Mouse (Mus musculus): ENCODE results near the gene Rrh.

The Rrh gene

DNA sequence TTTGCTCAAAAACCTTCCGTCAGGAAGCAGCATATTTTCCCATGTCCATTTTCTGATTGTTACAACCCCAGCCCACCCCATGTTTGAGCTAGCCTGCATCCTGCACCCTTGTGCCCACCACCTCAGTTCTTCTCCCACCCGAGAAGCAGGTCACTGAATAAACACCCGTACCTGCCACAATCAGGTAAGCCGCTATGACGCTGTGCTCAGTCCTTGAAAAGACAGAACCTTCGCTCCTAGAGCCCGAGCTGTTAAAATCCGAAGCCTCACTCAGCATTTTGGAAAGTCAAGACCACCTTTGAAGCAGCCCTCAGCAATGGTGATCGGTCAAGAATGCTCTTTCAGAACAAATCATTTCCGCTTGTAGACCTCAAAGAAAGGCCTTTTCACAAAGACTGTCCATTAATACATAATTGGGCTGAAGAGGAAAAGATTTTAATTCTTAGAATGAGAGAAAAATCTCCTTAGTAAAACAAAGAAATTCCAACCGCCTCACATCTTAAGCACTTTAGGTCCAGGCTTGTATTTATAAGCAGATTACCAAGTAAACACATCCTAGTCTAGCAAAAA lies at the start of gene Rrh:
Gene Rrh, minus strand, starts transcription at position 382 of the 570 bp plus-strand sequence.
- in situ Hi-C loops (cut with MboI; ENCODE audit: low pct_unique_long_range_greater_than_20kb in 1 of 2, low sequenced_read_pairs in 2 of 2, unreplicated experiment in 1 of 2), result no loop called here

DNA sequence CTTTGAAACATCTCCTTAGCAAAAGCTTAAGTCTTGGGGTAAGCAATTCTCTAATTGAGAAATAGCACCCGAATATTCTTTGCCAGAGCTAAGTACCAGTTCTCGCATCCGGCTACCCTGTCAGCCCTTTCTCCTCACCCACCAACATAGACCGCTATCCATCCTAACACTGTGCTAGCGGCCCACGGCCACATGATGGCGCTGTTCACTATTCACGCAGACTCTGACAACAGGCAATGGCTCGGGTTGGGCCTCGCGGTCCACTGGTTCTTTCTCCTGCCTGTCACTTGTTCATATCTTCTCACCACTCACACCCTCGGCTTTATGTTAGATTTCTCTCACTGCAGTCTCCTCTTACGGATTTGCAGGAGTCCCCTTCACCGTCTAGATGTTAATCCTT lies 41.3 kb upstream of the Rrh start:
- in situ Hi-C loops (cut with MboI; ENCODE audit: low pct_unique_long_range_greater_than_20kb in 1 of 2, low sequenced_read_pairs in 2 of 2, unreplicated experiment in 1 of 2), result loop anchor here in 1 of 2 experiments (25.0 kb wide), 1 partner anchor 224 kb away; no protein-coding TSS in a partner anchor

DNA sequence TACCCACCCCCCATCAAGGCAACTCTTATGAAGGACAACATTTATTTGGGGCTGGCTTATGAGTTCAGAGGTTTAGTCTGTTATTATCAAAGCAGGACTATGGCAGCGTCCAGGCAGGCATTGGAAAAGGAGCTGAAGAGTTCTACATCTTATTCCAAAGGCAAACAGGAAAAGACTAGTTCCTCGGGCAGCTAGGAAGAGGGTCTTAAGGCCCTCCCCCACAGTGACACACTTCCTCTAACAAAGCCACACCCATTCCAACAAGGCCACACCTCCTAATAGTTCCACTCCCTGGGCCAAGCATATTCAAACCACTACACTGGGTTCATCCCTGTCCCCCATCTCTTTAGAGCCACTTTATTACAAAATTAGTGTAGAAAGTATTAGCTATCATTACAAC lies 40.2 kb upstream of the Rrh start:
- in situ Hi-C loops (cut with MboI; ENCODE audit: low pct_unique_long_range_greater_than_20kb in 1 of 2, low sequenced_read_pairs in 2 of 2, unreplicated experiment in 1 of 2), result loop anchor here in 1 of 2 experiments (25.0 kb wide), 1 partner anchor 225 kb away; no protein-coding TSS in a partner anchor

DNA sequence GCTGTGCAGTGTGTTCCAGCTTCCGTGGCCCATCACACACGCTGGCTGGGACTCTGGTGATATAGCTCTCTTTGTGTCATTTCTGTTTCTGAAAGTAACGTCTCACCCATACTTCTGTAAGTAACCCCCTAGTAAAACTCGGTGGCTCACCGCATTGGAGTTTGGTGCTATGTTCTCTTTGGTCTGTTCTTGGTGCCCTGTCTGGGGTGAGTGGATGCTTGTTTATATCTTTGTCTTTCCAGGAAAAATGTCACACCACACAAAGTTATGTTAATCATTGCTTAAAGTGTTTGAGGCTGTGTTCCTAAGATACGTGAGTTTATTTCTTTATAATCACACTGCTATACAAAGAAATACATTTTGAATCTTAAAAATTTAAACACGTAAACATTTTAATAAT lies 24.5 kb upstream of the Rrh start:
- in situ Hi-C loops (cut with MboI; ENCODE audit: low pct_unique_long_range_greater_than_20kb in 1 of 2, low sequenced_read_pairs in 2 of 2, unreplicated experiment in 1 of 2), result no loop called here

DNA sequence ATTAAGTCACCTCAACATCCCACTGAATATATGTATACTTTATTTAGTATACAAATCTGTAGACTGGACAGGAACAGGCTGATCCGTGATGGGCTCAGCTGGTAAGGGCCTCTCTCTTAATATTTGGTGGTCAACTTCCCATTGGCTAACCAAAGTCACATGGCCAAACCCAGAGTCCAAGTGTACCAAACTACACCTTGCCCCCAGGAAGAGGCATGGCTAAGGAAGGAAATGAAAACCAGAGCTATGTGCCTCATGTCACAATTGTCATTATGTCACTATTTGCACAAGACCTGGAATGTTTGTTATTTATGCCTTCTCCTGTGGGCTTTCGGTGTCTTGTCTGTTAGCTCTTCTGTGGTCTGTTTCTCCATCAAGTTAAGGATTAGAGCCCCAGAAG lies 23.5 kb upstream of the Rrh start:
- in situ Hi-C loops (cut with MboI; ENCODE audit: low pct_unique_long_range_greater_than_20kb in 1 of 2, low sequenced_read_pairs in 2 of 2, unreplicated experiment in 1 of 2), result no loop called here

DNA sequence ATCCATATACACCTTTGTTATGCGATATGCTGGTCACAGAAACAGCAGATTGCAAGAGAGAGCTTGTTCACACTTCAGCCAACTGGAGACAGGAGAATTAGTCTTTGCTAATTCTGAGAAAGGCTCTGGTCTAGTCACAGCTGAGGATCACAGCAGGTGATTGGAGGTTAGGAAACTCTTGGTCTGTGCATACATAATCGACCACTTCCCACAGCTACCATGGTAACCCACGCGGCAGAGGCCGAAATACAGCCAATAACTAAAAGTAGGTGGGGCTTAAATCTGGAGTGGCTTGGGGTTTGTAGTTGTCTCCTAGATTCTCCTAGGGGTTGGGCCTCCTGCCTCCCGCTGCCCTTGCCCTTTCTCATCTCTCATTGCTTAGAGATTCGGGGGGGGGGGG lies 15.6 kb upstream of the Rrh start:
- in situ Hi-C loops (cut with MboI; ENCODE audit: low pct_unique_long_range_greater_than_20kb in 1 of 2, low sequenced_read_pairs in 2 of 2, unreplicated experiment in 1 of 2), result no loop called here

DNA sequence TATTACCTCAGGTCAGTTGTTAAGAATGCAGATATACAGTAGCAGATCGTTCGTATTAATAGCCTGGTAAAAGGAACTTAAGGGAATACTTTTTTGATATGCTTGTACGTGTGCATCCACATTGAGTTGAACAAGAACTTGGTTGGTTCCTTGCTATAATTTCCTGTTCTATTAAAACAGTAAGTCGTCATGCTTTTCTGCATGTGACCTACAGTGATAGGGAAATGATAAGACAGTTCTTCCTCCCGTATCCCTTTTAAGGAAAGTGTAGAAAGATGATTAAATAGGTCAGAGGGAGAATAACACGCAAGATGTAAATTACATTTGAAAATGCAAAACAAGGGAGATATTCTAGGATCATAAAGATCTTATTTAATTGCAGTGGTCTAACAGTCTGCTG lies 14.6 kb upstream of the Rrh start:
- in situ Hi-C loops (cut with MboI; ENCODE audit: low pct_unique_long_range_greater_than_20kb in 1 of 2, low sequenced_read_pairs in 2 of 2, unreplicated experiment in 1 of 2), result no loop called here

DNA sequence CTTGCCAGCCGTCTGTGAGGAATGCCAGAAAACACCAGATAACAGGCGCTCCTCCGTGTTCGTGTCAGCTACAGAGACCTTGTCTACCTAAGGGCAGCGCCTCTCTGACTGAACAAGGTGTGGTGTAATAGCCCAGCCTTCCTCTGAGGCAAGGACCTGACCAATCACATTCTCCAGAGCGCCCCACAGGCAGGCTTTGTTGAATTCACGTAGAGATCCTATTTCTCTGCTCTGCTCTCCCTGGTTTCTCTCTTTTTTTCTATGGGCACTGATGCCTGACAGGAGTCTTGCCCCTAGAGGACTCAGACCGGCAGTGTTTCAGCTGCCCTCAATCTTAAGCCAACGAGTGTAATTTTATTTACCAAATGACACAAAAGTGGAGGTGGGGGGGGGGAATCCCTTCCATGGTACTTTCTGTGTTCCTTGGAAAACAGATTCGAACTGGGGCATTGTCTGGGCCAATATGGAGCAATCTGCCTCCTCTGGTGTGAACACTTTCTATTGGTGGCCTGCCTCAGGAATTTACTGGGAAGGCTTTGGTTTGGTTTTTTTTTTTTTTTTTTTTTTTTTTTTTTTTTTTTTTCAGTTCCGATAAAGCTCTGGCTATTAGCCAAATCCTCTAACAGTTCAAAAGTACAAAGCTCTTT lies 13.8 kb upstream of the Rrh start:
- in situ Hi-C loops (cut with MboI; ENCODE audit: low pct_unique_long_range_greater_than_20kb in 1 of 2, low sequenced_read_pairs in 2 of 2, unreplicated experiment in 1 of 2), result no loop called here

DNA sequence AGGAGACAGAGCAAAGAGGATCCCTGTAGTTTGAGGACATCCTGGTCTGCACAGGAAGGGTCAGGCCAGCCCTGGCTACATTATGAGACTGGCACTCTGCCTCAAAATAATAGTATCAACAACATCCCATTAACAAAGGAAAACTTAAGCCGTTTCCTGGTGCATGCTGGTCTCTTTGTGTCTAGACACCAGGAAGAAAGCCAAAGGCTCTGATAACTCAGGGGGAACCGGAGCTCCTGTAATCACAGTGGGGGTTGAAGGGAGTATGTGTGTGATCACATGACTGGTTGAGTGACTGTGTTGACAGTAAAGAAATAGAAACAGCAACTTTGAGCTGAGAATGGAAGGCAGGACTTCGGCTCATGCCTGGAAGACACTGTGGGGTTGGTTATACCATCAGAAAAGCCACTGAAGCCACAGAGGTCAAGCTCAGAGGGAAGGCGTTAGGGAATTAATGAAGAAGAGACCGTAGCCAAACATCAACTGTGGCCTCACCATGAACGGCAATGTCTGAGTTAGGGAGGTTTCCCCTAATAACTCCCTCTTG lies 13.1 kb upstream of the Rrh start, which contains the start of gene Cfi:
Gene Cfi, plus strand, starts transcription at position 497 of the 547 bp plus-strand sequence.
- in situ Hi-C loops (cut with MboI; ENCODE audit: low pct_unique_long_range_greater_than_20kb in 1 of 2, low sequenced_read_pairs in 2 of 2, unreplicated experiment in 1 of 2), result no loop called here

DNA sequence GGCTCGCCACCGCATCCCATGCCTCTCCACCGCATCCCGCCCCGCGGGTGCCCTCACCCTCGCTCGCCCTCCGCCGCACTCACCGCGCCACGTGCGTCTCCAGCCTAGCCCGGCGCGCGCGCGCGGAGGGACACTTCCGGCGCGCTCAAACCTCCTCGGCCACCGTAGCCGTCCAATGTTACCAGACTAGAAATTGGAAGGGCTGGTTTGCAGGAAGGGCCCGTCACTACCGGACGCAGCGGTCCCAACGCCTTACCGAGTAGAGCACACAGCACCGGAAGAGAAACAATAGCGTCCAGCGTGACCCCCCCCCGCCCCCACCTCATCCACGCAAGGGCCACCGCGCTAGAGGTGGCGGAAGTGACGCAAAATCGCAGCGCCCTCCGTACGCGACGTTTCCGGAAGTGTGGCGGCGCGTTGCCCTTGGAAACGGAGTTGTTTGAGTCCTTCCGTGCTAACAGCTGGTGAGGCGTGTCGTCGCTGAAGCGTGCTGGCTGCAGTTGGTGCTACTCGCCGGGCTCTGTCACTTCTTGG lies 8.7 kb upstream of the Rrh start, which contains the start of gene Gar1:
Gene Gar1, minus strand, starts transcription at position 362 of the 534 bp plus-strand sequence.
- in situ Hi-C loops (cut with MboI; ENCODE audit: low pct_unique_long_range_greater_than_20kb in 1 of 2, low sequenced_read_pairs in 2 of 2, unreplicated experiment in 1 of 2), result no loop called here

DNA sequence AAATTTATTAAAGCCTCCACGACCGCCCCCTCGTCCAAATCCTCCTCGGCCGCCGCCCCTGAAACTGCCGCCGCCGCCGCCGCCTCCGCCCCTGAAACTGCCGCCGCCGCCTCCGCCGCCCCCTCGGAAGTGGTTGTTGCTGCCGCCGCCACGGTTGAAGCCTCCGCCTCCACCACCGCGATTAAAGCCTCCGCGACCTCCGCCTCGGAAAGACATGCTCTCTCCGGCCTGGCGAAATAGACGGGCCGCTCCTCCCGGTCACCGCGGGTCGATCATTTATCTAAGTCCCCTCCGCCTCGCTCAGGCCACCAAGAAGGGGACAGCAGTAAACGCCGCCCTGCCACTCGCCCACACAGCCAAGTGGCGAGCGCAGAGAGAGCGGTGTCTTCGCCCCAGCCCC lies 8.2 kb upstream of the Rrh start:
- in situ Hi-C loops (cut with MboI; ENCODE audit: low pct_unique_long_range_greater_than_20kb in 1 of 2, low sequenced_read_pairs in 2 of 2, unreplicated experiment in 1 of 2), result no loop called here

DNA sequence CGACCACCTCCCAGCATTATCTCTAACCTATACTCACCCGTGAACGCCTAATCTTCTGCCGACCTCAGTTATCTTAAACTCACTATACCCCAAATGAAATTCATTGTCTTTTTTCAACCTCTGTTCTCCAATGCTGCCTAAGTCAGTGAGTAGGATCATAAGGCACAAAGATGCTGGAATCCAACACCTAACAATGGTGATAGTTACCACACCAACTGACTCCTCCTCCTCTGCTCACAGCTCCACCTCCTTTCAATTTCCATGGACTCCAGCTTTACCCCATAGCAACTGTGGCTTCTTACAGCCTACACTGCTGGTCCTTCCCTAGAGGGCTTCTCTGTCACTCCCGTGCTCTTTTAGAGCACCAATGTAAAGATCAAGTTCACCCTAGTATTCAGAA lies 5.3 kb upstream of the Rrh start:
- in situ Hi-C loops (cut with MboI; ENCODE audit: low pct_unique_long_range_greater_than_20kb in 1 of 2, low sequenced_read_pairs in 2 of 2, unreplicated experiment in 1 of 2), result no loop called here

DNA sequence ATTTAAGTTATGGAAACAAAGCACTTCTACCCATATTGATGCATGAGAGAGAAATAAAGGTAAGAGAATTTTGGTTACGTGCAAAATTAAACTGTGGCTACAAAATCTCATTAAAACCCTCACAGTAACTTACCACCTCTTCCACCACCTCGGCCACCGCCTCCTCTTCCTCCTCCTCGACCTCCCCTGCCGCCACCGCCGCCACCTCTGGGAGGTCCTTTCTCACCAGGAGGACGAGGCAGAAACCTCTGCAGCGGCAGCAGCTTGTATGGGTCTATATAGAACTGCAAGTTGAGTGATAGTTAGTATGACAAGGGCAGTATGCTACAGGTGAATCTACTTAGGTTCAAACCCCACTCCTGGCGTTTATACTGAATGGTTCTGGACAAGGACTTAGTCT lies 4.3 kb upstream of the Rrh start:
- in situ Hi-C loops (cut with MboI; ENCODE audit: low pct_unique_long_range_greater_than_20kb in 1 of 2, low sequenced_read_pairs in 2 of 2, unreplicated experiment in 1 of 2), result no loop called here

DNA sequence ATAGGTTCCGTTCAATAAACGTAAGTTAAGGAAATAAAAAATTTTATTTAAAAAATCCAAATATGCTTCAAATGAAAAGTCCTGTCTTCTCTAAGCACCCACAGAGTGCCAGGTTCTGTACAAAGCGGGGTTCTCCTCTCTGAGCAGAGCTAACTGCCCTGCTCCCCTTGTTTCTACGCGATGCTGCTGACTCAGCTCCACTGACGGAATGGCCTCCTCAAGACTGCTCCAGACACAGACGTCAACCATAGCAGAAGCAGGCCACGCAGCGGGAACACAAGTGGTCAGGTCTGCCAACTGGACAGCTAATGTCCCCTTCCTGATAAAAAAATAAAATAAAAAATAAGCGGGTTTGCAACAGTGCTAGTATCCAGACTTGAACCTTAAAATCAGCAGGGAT lies 2.5 kb upstream of the Rrh start:
- in situ Hi-C loops (cut with MboI; ENCODE audit: low pct_unique_long_range_greater_than_20kb in 1 of 2, low sequenced_read_pairs in 2 of 2, unreplicated experiment in 1 of 2), result no loop called here

DNA sequence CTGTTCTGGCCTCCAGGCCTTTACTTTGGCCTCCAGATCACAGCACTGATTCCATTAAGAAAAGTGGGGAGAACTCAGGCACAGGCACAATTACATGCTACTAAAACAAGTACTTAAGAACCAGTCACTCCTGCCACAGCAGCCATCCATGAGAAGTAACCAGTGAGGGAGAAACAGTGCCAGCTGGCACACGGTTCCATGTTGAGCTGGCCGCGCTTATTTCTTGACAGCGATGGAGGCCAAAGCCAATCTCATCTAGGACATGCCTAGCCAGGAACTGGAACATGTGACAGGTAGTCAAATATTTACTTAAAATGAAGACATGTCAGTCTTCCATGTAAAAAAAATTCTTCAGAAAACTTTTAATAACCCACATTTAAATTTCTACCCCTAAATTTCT lies 1.8 kb upstream of the Rrh start:
- in situ Hi-C loops (cut with MboI; ENCODE audit: low pct_unique_long_range_greater_than_20kb in 1 of 2, low sequenced_read_pairs in 2 of 2, unreplicated experiment in 1 of 2), result no loop called here

DNA sequence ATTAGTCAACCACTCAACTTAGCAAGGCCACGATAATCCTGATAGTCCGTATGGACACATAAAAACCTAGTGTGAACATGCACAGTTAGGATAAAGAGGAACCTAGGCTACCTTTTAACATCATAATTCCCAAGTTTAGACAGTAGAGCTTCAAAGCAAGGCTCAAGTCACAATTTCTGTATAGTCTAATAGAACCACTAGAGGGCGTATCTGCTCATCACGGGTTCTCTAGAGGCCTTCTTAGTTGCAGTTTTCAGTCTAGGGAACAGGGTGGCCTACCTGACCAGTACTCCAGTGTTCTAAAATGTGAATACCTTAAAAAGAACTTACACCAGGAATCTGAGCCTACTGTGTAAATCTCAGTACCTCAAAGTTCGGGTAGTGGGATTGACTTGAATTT lies 906 bp upstream of the Rrh start:
- in situ Hi-C loops (cut with MboI; ENCODE audit: low pct_unique_long_range_greater_than_20kb in 1 of 2, low sequenced_read_pairs in 2 of 2, unreplicated experiment in 1 of 2), result no loop called here

DNA sequence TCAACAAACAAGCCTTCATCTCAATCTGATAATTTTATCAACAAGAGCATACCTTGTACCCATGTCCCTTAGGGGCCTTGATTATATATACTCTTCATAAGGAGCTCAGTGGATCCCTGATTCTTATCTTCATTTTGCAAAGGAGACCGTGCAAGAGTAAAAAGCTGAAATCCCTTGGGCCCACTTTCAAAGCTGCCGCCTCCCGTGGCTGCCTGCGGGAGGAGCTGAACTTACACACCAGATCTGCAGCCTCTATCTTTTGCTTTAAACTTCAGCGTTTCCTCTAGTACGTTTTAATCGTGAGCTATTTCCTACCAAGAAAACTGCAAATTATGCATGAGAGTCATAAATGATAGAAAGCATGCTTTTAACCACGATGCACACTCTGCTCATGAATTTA lies 651 bp downstream of the Rrh start:
- in situ Hi-C loops (cut with MboI; ENCODE audit: low pct_unique_long_range_greater_than_20kb in 1 of 2, low sequenced_read_pairs in 2 of 2, unreplicated experiment in 1 of 2), result no loop called here

DNA sequence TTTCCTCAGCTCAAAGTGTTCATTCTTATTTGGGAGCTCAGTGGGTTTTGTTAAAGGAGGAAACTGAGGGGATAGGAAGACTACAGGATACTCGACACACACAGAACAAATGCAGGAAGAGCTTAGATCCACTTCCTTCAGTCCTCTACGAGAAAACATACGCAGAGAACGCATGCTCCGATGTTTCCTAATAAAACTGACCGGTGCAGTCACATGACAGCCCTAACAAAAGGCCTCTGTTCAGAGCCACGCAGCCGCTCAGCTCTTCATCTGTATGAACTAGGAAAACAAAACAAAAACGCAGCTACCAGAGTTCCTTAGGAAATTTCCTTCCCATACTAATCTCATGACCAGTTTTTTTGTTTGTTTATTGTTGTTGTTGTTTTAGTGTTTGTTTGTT lies 1.5 kb downstream of the Rrh start:
- in situ Hi-C loops (cut with MboI; ENCODE audit: low pct_unique_long_range_greater_than_20kb in 1 of 2, low sequenced_read_pairs in 2 of 2, unreplicated experiment in 1 of 2), result no loop called here

DNA sequence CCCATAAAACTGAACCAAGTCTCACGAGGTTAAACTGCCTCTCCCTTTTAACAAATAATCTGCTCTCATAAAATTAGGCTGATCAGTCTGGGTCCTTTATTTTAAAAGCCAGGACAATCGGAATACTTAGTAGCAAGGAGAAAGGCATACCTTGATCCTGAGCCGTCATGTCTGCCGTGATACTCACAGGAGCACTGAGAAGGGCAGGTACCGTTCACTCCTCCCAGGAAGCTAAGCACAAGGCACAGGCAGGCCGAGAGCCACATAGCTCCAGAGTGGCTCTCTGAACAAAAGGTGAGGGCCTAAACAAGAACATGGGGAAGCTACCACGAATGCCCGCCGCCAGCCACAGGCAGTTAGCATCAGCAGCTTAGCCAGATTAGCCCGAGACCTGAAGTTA lies 18.6 kb downstream of the Rrh start, which contains the start of gene Lrit3:
Gene Lrit3, minus strand, starts transcription at position 266 of the 400 bp plus-strand sequence.
- in situ Hi-C loops (cut with MboI; ENCODE audit: low pct_unique_long_range_greater_than_20kb in 1 of 2, low sequenced_read_pairs in 2 of 2, unreplicated experiment in 1 of 2), result no loop called here

DNA sequence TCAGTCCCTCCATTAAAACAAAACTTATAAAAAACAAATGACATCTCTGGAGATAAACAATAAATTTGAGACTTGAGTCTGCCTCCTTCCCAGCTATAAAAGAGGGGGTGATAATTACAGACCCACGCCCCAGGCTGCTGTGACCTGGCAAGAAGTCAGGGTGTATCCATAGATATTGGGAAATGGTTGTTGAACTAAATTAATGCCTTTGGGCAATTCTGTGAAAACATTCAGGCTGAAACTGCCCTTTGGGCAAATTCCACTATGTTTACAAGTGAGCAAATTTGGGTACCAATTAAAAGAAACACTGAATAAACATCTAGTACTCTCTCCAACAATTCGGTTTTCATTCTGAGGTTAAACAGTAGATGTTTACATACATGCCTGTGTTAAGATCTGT lies 23.4 kb downstream of the Rrh start:
- in situ Hi-C loops (cut with MboI; ENCODE audit: low pct_unique_long_range_greater_than_20kb in 1 of 2, low sequenced_read_pairs in 2 of 2, unreplicated experiment in 1 of 2), result no loop called here

Data from mouse embryonic stem cell (cell line).